13 mouse cellular contexts compared by ENCODE assay signal in genomic region chr1:80221151-80221550, GRCm38 (mm10). TPM values are rescaled to one million over a fixed set of nuclear protein-coding genes. Genes with fewer than 3 reads are reported as not detected.
DNase-seq lines count a peak whose midpoint lies in the region; ATAC-seq and TF ChIP-seq lines count a peak whose summit lies in the region.
"Had no signal": no experiment of that assay in that cellular context is flagged by ENCODE, and none has a peak within 500 bp of the region (broad histone marks: within the 10 kb centered on the region; RNA-seq: fewer than 3 reads in every experiment).

No protein-coding gene starts in this region.

- peak overlapping the region; percentile 19; the same call in 1 of the 2 replicates for H3K4me3 ChIP-seq in gastrocnemius, adult 2 months
- H3K4me3 ChIP-seq in embryonic facial prominence, embryonic 13.5 days, result no peak overlapping the region
- H3K4me3 ChIP-seq in hindbrain, postnatal 0 days (ENCODE audit: low read length), result no peak overlapping the region
- H3K4me3 ChIP-seq in intestine, postnatal 0 days (ENCODE audit: low read depth, low read length), result no peak overlapping the region
- H3K4me3 ChIP-seq: erythroblast, embryonic 14.5 days had no signal

- H3K4me2 ChIP-seq in embryonic facial prominence, embryonic 13.5 days, result no peak overlapping the region
- no peak overlapping the region for H3K4me2 ChIP-seq in hindbrain, postnatal 0 days (ENCODE audit: low read depth, low read length)
- H3K4me2 ChIP-seq in intestine, postnatal 0 days (replicated peaks; ENCODE audit: low read depth), result no peak overlapping the region

- H3K4me1 ChIP-seq in embryonic facial prominence, embryonic 13.5 days, result peaks cover 7% of the 10 kb centered on the region; the same call in 1 of the 2 replicates
- peaks cover 9% of the 10 kb centered on the region; the same call in 1 of the 2 replicates for H3K4me1 ChIP-seq in hindbrain, postnatal 0 days (ENCODE audit: insufficient read depth, low read length)
- H3K4me1 ChIP-seq in intestine, postnatal 0 days (replicated peaks; ENCODE audit: control insufficient read depth, insufficient read depth, low read length), result no peaks in the 10 kb centered on the region

- intact Hi-C loops in gastrocnemius, adult 2 months (cut with DNase I), result no loop called here

- WGBS in embryonic facial prominence, embryonic 13.5 days, result 45% methylated on average over 4 of the region's 4 CpGs
- WGBS in hindbrain, postnatal 0 days, result 43% methylated on average over 4 of the region's 4 CpGs
- 62% methylated on average over 4 of the region's 4 CpGs for WGBS in intestine, postnatal 0 days

- H3K9me3 ChIP-seq in embryonic facial prominence, embryonic 13.5 days, result no peaks in the 10 kb centered on the region
- no peaks in the 10 kb centered on the region for H3K9me3 ChIP-seq in hindbrain, postnatal 0 days (ENCODE audit: low read length)
- H3K9me3 ChIP-seq in intestine, postnatal 0 days (ENCODE audit: control insufficient read depth), result no peaks in the 10 kb centered on the region

- DNase-seq in gastrocnemius, adult 2 months, result peak; percentile 82
- DNase-seq in gastrocnemius, postnatal 4 days (ENCODE audit: low spot score in 2 of 2), result no peak
- peak; percentile 29 for DNase-seq in 3T3-L1 (ENCODE audit: low read depth, low spot score)
- peak; percentile 37 for DNase-seq in hindbrain, postnatal 0 days (ENCODE audit: low spot score)
- DNase-seq in cerebellum, adult 9-10 months, result no peak
- DNase-seq in right cerebral cortex, postnatal 25 days, result no peak
- DNase-seq: cerebellum, adult 11-12 months; kidney, postnatal 25 days; liver; lung, postnatal 14 days had no signal

- H3K9ac ChIP-seq in embryonic facial prominence, embryonic 13.5 days, result no peak overlapping the region
- H3K9ac ChIP-seq in hindbrain, postnatal 0 days (replicated peaks; ENCODE audit: low read length), result no peak overlapping the region
- no peak overlapping the region for H3K9ac ChIP-seq in intestine, postnatal 0 days (ENCODE audit: low read depth, low read length)

- ATAC-seq in embryonic facial prominence, embryonic 13.5 days (ENCODE audit: insufficient number of reproducible peaks, insufficient read depth, low FRiP score, low TSS enrichment, low read depth), result 0 out of 2 replicates have a peak, but pooled peaks have one; percentile 28
- ATAC-seq in hindbrain, postnatal 0 days, result no peak
- ATAC-seq in intestine, postnatal 0 days, result no peak

- no peaks in the 10 kb centered on the region for H3K27me3 ChIP-seq in embryonic facial prominence, embryonic 13.5 days
- no peaks in the 10 kb centered on the region for H3K27me3 ChIP-seq in hindbrain, postnatal 0 days (ENCODE audit: insufficient read depth, low read length)
- H3K27me3 ChIP-seq in intestine, postnatal 0 days (replicated peaks; ENCODE audit: control insufficient read depth, insufficient read depth, low read length), result no peaks in the 10 kb centered on the region

- TF ChIP-seq CTCF in gastrocnemius, adult 2 months (IDR thresholded peaks at IDR 0.05), result no peak
- TF ChIP-seq CTCF in hindbrain, postnatal 0 days (IDR thresholded peaks at IDR 0.05; ENCODE audit: low read depth), result no peak
- no peak for TF ChIP-seq CTCF in intestine, postnatal 0 days (IDR thresholded peaks at IDR 0.05; ENCODE audit: low read depth)

- peak overlapping the region; percentile 63 for H3K27ac ChIP-seq in gastrocnemius, adult 2 months
- no peak overlapping the region for H3K27ac ChIP-seq in embryonic facial prominence, embryonic 13.5 days
- no peak overlapping the region; the same call in 1 of the 2 replicates for H3K27ac ChIP-seq in hindbrain, postnatal 0 days
- no peak overlapping the region for H3K27ac ChIP-seq in intestine, postnatal 0 days (ENCODE audit: low read depth, low read length)

- H3K36me3 ChIP-seq in embryonic facial prominence, embryonic 13.5 days, result no peaks in the 10 kb centered on the region
- no peaks in the 10 kb centered on the region for H3K36me3 ChIP-seq in hindbrain, postnatal 0 days (ENCODE audit: insufficient read depth, low read length)
- no peaks in the 10 kb centered on the region for H3K36me3 ChIP-seq in intestine, postnatal 0 days (ENCODE audit: control insufficient read depth, insufficient read depth)

RNA-seq across cellular contexts. Expression of gene Fam124b, which starts 2.9 kb away (rescaled TPM):
- 1 to 10 TPM in 1 of 2 experiments, under 1 TPM in 1; 0.66 to 1.7 TPM for total RNA-seq in gastrocnemius, adult 2 months (2021)
- 1 to 10 TPM; 2.6 to 2.7 TPM for total RNA-seq in gastrocnemius, postnatal 4 days (2021)
- polyA plus RNA-seq in embryonic facial prominence, embryonic 13.5 days (2015; fragmentation: Nextera tagmentation; extraction: Ambion mirVana), result 0.98 and 1.2 TPM in 2 replicates
- 0.84 and 1.3 TPM in 2 replicates for total RNA-seq in hindbrain, postnatal 0 days (2014; rRNA removed)
- 0.33 and 0.38 TPM in 2 replicates for polyA plus RNA-seq in hindbrain, postnatal 0 days (2015; fragmentation: Nextera tagmentation; extraction: Ambion mirVana)
- 0.07 and 0.14 TPM in 2 replicates for polyA plus RNA-seq in intestine, postnatal 0 days (2015; fragmentation: Nextera tagmentation; extraction: Ambion mirVana)
- polyA plus RNA-seq: erythroblast, embryonic 14.5 days had no signal

Comparison
In these comparisons a context has a peak if more than half of its experiments do, and no peak if none do; other contexts are left out.
1. DNase-seq: peak in gastrocnemius, adult 2 months (single experiment), 3T3-L1 (single experiment) and hindbrain, postnatal 0 days (single experiment); none in gastrocnemius, postnatal 4 days (0 of 2), cerebellum, adult 9-10 months (single experiment) and right cerebral cortex, postnatal 25 days (single experiment).